Mouse (Mus musculus) stomach, embryonic 15.5 days (tissue): ENCODE results near the gene Nr2c2ap. TPM values are rescaled to one million over a fixed set of nuclear protein-coding genes. Genes with fewer than 3 reads are reported as not detected.
A peak's percentile ranks its signal among the peaks of the same experiment; 100 is the strongest.

Experiments
- ATAC-seq: fragments of 200-750 bp; cut with Nextera tagmentation; 2 replicates; pipeline ENCODE4 v1.8.0; 2017; ENCODE audit warnings: low read depth, moderate number of reproducible peaks, moderate TSS enrichment; ENCODE audit not compliant: insufficient read depth, low FRiP score
- H3K27ac ChIP-seq: fragments of 300-500 bp; sonication (generic); 2 replicates; pipeline ENCODE4 v1.5.1; 2015; ENCODE audit warnings: mild to moderate bottlenecking, inconsistent platforms
- H3K27me3 ChIP-seq: fragments of 300-500 bp; sonication (generic); replicated peaks from 2 replicates; pipeline ENCODE4 v1.6.1; 2015; ENCODE audit warnings: inconsistent platforms
- H3K36me3 ChIP-seq: fragments of 300-500 bp; sonication (generic); 2 replicates; pipeline ENCODE4 v1.6.1; 2015; ENCODE audit warnings: inconsistent platforms
- H3K4me1 ChIP-seq: fragments of 300-500 bp; sonication (generic); 2 replicates; pipeline ENCODE4 v1.6.1; 2015; ENCODE audit warnings: inconsistent platforms
- H3K4me2 ChIP-seq: fragments of 300-500 bp; sonication (generic); 2 replicates; pipeline ENCODE4 v1.6.1; 2015; ENCODE audit warnings: mild to moderate bottlenecking, inconsistent platforms
- H3K4me3 ChIP-seq: fragments of 300-500 bp; sonication (generic); replicated peaks from 2 replicates; pipeline ENCODE4 v1.5.1; 2015; ENCODE audit warnings: inconsistent platforms
- H3K9ac ChIP-seq: fragments of 300-500 bp; sonication (generic); 2 replicates; pipeline ENCODE4 v1.6.1; 2015; ENCODE audit warnings: inconsistent platforms
- H3K9me3 ChIP-seq: fragments of 300-500 bp; sonication (generic); 2 replicates; pipeline ENCODE4 v1.6.1; 2016; ENCODE audit warnings: inconsistent platforms
- WGBS: fragments of 180-500 bp; shearing (Covaris S2); methylation state at CpG from one replicate; pipeline ENCODE4 v1.1.7; 2015; 5-methylcytosine and 5-hydroxymethylcytosine counted together
- polyA plus RNA-seq: library from polyadenylated mRNA; unstranded; fragments of >200 nt; fragmentation: Nextera tagmentation; extraction: Ambion mirVana; gene quantifications from 2 replicates; pipeline ENCODE4 v1.2.1, GENCODE M21; 2015

The Nr2c2ap gene
- 38.2 and 39.4 TPM in 2 replicates for polyA plus RNA-seq

DNA sequence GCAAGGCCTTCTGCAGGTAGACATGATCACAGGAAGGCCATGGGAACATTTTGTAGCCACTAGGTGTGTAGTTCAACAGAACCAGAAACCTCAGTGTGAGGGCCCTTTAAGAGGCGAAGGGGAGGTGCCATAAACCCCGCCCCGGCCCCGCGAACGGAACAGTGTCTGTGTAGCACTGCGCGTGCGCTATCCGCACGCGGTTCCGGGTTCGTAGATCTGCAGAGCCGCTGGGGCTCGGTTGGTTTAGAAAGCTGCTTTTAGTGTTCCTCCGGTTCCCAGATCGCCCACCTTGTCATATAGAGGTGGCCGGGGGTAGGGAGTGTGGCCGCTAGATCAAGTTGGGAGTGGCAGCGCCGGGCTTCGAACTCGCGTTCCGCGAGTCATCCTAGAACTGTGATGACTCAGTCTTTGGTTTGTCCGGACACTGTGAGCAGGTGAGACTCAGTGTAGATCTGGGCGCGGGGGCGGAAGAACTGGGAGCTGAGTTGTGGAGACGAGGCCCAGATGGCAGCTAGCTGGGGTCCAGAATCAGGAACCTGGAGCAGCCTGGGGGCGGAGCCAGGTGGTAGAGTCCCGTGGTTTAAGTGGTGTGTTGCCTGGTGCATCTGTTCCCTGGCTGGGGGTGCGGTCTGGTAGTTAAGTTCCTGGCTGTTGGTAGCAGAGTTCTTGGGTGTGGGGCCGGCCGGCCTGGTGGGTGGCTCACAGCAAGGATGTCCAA is at the start of gene Nr2c2ap:
Gene Nr2c2ap, plus strand, starts transcription at position 168 of the 718 bp plus-strand sequence.
- H3K4me2 ChIP-seq = peak within 1 kb of the TSS; percentile 84
- H3K4me3 ChIP-seq = peak within 1 kb of the TSS; percentile 74
- H3K27me3 ChIP-seq = no peaks in the 10 kb centered on the region
- H3K27ac ChIP-seq = peak within 1 kb of the TSS; percentile 17; the same call in 1 of the 2 replicates
- peak within 1 kb of the TSS; percentile 65 for H3K9ac ChIP-seq
- under 1% methylated on average over 37 of the region's 37 CpGs for WGBS
- peaks cover 24% of the 10 kb centered on the region for H3K36me3 ChIP-seq
- H3K9me3 ChIP-seq = no peaks in the 10 kb centered on the region
- H3K4me1 ChIP-seq = peaks cover 13% of the 10 kb centered on the region
- ATAC-seq = peak; percentile 83

DNA sequence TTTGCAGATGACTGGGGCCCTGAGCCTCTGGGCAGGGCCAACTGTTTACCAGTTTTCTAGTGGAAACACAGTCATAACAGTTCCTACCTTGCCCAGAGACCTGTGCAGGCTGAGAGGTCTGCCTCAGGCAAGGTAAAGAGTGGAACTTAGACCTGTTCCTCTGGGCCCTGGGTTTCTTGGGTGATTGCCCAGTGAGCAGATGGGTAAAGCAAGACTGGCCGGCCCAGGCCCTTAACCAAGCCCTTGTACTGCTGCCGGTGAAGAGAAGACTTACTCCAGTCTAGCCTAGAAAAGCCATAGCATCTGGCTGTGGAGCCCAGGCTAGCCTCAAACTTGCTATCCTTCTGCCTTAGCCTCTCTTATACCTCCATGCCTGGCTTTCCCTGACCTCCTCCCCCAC is 49.2 kb upstream of the Nr2c2ap start:
- 81% methylated on average over 2 of the region's 2 CpGs for WGBS
- no peaks in the 10 kb centered on the region for H3K9me3 ChIP-seq
- H3K9ac ChIP-seq = no peak overlapping the region
- ATAC-seq = no peak
- H3K27ac ChIP-seq = no peak overlapping the region
- no peak overlapping the region for H3K4me3 ChIP-seq
- H3K4me2 ChIP-seq = no peak overlapping the region
- H3K36me3 ChIP-seq = no peaks in the 10 kb centered on the region
- H3K4me1 ChIP-seq = peaks cover 16% of the 10 kb centered on the region
- peaks cover 51% of the 10 kb centered on the region for H3K27me3 ChIP-seq

DNA sequence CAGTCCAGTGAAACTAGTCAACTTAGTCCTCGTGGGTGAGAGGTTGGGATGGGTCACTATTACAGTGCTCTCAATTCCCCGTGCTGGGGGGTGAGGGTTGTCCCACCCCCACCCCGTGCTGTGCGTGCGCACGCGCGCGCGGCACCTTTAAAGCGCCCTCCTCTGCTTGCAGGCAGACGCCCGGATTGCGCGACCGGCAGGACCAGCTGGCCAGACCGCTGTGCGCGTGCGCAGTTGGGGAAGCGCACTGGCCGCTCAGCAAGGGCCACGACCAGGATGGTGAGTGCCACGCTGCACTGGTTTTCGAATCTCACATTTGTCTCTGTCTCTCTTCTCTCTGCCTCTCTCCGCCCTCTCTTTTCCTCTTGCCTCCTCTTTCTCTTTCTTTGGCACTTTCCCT is 47.8 kb upstream of the Nr2c2ap start, which contains the start of gene Hapln4:
Gene Hapln4, plus strand, starts transcription at position 173 of the 400 bp plus-strand sequence.
- Histone ChIP-seq H3K27me3 (peaks cover 64% of the 10 kb centered on the region), H3K4me2 (peak within 1 kb of the TSS; percentile 71), H3K4me3 (peak within 1 kb of the TSS; percentile 35), H3K4me1 (peaks cover 20% of the 10 kb centered on the region), H3K36me3 (no peaks in the 10 kb centered on the region), H3K27ac (no peak within 1 kb of the TSS), H3K9me3 (no peaks in the 10 kb centered on the region), H3K9ac (no peak within 1 kb of the TSS)
- no peak for ATAC-seq
- WGBS = 2% methylated on average over 26 of the region's 26 CpGs

DNA sequence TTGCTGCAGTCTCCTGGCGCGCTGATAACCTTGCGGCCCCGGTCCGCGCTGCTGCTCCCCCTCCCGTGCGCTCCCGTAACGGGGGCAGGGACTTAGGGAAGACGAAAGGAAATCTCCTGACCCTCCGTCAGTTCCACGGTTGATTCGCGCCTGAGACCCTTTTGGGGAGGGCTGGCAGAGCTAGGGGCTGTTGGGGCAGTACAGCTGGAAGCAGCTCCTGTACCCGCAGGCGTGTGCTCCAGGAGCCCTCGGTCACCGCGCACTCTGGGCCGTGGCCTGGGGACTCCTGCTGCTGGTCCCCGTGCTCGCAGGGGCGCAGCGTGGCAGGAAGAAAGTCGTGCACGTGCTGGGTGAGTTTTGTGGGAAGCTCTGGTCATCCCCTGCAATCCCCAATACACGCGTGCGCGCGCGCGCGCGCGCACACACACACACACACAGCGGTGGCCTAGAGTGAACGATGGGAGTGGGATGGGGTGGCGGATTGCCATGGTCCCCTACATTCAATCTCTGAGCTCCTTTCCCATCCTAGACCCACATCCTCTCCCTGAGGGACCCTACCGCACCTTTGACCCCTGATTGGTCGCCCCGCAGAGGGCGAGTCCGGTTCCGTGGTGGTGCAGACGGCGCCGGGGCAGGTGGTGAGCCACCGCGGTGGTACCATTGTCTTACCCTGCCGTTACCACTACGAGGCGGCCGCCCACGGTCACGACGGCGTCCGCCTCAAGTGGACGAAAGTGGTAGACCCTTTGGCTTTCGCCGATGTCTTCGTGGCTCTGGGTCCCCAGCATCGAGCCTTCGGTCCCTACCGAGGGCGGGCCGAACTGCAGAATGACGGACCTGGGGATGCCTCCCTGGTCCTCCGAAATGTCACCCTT is 46.7 kb upstream of the Nr2c2ap start:
- 3% methylated on average over 71 of the region's 71 CpGs for WGBS
- Histone ChIP-seq H3K9ac (no peak overlapping the region), H3K36me3 (no peaks in the 10 kb centered on the region), H3K27ac (no peak overlapping the region), H3K4me3 (peak overlapping the region; percentile 35), H3K4me1 (peaks cover 21% of the 10 kb centered on the region), H3K9me3 (no peaks in the 10 kb centered on the region), H3K27me3 (peaks cover 75% of the 10 kb centered on the region), H3K4me2 (peak overlapping the region; percentile 71)
- no peak for ATAC-seq

DNA sequence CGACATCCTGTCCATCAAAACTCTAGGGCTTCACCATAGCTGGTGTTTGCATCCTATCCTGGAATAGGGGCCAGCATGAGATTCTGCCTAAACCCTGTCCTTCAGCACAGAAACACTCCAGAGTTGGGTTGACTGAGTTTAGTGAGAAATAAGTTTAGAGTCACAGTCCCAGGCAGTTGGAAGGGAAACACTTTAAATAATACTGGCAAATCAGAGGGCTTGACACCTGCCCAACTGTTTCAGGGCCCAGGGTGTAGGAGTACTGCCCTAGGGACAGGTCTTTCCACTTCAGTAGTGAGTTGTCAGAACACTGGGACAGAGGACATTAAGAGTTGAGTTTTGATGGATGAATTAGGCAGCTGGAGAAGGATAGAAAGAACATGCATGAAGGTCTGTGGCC is 45.0 kb upstream of the Nr2c2ap start:
- ATAC-seq = no peak
- Histone ChIP-seq H3K9me3 (no peaks in the 10 kb centered on the region), H3K4me3 (no peak overlapping the region), H3K9ac (no peak overlapping the region), H3K4me2 (no peak overlapping the region), H3K4me1 (peaks cover 21% of the 10 kb centered on the region), H3K27ac (no peak overlapping the region), H3K36me3 (no peaks in the 10 kb centered on the region), H3K27me3 (peaks cover 92% of the 10 kb centered on the region)
- 39% methylated on average over 1 of the region's 1 CpGs for WGBS

DNA sequence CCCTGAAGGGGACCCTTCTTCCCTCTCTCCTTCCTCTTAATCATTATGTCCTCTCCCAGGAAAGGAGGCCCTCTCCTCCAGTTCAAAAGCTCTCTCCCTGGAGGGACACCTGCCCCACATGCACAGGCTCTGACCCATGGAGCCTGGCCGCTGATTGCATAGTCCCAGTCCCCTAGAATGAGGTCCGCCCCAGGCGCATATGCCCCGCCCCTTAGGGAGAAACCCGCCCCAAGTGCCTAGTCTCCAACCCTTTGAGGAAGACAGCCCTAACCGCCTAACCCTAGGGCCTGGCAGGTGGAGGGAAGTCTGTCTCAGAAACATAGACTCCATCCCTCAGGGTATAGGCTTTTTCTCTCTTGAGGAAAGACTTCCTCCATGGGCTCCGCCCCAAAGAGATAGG is 43.9 kb upstream of the Nr2c2ap start:
- Histone ChIP-seq H3K9ac (no peak overlapping the region), H3K27ac (no peak overlapping the region), H3K4me3 (no peak overlapping the region), H3K27me3 (peaks cover 95% of the 10 kb centered on the region), H3K9me3 (no peaks in the 10 kb centered on the region), H3K4me1 (peaks cover 21% of the 10 kb centered on the region), H3K4me2 (no peak overlapping the region), H3K36me3 (no peaks in the 10 kb centered on the region)
- WGBS = 5% methylated on average over 7 of the region's 7 CpGs
- no peak for ATAC-seq

DNA sequence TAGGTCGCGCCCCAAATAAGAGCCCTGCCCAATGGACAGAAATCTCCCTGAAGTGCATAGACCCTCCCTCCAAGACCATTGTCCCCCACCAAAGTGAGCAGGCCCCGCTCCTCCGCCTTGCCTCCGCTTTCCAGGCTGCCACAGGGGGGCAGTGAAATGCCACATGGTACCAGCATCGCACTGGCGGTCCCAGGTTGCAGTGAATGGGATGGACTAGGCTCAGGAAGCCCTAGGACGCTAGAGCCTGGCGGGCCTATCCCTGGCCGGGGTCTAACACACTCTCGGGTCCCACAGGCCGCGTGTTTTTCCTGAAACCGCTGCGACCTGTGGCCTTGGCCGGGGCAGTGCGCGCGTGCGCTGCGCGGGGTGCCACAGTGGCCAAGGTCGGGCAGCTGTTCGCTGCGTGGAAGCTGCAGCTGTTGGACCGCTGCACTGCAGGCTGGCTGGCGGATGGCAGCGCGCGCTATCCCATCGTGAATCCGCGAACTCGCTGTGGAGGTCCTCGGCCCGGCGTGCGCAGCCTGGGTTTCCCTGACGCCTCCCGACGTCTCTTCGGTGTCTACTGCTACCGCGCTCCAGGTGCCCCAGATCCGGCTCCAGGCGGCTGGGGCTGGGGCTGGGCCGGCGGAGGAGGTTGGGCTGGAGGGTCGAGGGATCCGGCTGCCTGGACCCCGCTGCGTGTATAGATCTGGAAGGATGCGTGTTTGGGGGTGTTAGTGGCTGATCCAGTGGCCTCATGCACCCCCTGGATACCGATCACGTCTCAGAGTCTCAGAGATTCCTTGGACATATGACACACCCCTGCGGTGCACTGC is 43.1 kb upstream of the Nr2c2ap start:
- peak; percentile 40; the same call in 1 of the 2 replicates for ATAC-seq

DNA sequence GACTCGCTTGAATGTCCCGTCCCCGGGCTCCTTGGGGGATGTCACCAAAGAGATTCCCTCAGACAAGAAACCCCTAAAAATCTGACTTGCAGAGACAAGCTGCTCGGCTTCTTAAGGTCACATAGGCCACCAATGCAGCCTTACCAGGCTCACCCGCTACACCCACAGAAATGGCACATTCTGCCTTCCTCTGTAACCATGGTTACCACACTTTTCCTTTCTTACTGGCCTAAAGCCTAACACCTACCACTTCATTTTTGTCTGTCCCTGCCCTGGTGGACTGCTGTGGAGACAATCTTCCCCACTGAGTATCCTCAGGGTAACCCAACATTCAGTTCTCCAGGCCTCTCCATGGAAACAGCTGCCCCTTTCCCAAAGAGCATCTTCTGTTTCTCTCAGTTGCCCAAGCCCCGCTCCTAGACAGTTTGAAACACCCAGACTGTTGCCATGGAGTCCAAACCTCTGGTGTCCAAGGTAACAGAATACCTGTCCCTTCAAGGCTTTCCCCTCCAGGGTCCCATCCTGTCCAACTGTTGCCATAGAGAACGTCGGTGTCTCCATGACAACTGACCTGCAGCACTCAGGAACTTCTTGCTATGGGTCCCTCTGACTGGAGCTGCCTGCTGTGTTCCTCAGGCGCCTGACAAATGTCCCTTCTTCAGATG is 41.7 kb upstream of the Nr2c2ap start:
- WGBS = 60% methylated on average over 9 of the region's 9 CpGs
- peaks cover 73% of the 10 kb centered on the region for H3K27me3 ChIP-seq
- no peak for ATAC-seq

More for the DNA sequence above, 43.1 kb upstream of the Nr2c2ap start:
- Histone ChIP-seq H3K36me3 (no peaks in the 10 kb centered on the region), H3K27me3 (peaks cover 87% of the 10 kb centered on the region), H3K4me1 (peaks cover 21% of the 10 kb centered on the region), H3K4me2 (peak overlapping the region; percentile 54), H3K9me3 (no peaks in the 10 kb centered on the region), H3K9ac (no peak overlapping the region), H3K27ac (no peak overlapping the region), H3K4me3 (peak overlapping the region; percentile 30)
- 4% methylated on average over 56 of the region's 56 CpGs for WGBS

DNA sequence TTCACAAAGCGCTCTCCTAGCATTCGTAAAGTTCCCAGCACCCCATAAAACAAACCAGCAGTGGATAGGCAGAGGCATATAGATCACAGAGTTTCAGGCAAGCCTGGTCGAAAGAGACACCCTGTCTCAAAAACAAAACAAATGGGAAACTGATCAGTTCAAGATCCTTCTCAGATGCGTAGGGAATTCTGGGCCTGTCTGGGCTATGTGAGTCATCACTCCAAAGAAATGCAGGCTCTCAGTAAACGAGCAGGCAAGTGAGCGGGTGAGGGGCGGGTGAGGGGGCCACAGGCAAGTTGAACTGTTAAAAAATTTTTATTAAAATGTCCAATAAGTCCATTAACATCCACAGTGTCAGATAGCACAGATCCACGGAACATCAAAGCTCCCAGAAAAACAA is 38.3 kb upstream of the Nr2c2ap start:
- H3K9me3 ChIP-seq = no peaks in the 10 kb centered on the region
- 54% methylated on average over 8 of the region's 8 CpGs for WGBS
- H3K27me3 ChIP-seq = peaks cover 40% of the 10 kb centered on the region
- no peak overlapping the region for H3K9ac ChIP-seq
- no peak for ATAC-seq
- H3K4me3 ChIP-seq = no peak overlapping the region
- no peaks in the 10 kb centered on the region for H3K36me3 ChIP-seq
- H3K4me2 ChIP-seq = no peak overlapping the region
- no peak overlapping the region for H3K27ac ChIP-seq
- H3K4me1 ChIP-seq = peaks cover 5% of the 10 kb centered on the region

More for the DNA sequence above, 41.7 kb upstream of the Nr2c2ap start:
- Histone ChIP-seq H3K36me3 (no peaks in the 10 kb centered on the region), H3K4me3 (no peak overlapping the region), H3K27ac (no peak overlapping the region), H3K9me3 (no peaks in the 10 kb centered on the region), H3K9ac (no peak overlapping the region), H3K4me1 (peaks cover 9% of the 10 kb centered on the region), H3K4me2 (no peak overlapping the region)

DNA sequence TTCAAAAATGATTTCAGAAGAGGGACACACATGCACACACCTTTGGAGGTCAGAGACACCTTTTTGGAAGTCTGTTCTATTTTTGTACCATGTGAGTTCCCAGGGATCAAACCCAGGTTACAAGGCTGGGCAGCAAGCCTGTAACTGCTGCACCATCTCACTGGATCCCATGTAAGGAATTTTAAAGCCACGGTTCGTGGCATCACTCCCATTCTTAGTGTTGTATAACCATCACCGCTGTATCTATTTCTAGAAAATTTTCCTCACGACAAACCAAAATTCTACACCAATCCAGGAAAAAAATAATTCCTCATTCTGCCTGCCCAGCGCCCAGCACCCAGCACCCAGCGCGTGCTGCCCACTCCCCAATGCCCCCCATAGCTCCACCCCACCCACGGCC is 31.9 kb upstream of the Nr2c2ap start:
- Histone ChIP-seq H3K4me1 (no peaks in the 10 kb centered on the region), H3K27ac (no peak overlapping the region), H3K9me3 (no peaks in the 10 kb centered on the region), H3K36me3 (no peaks in the 10 kb centered on the region), H3K4me2 (no peak overlapping the region), H3K9ac (no peak overlapping the region), H3K27me3 (no peaks in the 10 kb centered on the region), H3K4me3 (no peak overlapping the region)
- WGBS = 74% methylated on average over 8 of the region's 8 CpGs
- no peak for ATAC-seq

DNA sequence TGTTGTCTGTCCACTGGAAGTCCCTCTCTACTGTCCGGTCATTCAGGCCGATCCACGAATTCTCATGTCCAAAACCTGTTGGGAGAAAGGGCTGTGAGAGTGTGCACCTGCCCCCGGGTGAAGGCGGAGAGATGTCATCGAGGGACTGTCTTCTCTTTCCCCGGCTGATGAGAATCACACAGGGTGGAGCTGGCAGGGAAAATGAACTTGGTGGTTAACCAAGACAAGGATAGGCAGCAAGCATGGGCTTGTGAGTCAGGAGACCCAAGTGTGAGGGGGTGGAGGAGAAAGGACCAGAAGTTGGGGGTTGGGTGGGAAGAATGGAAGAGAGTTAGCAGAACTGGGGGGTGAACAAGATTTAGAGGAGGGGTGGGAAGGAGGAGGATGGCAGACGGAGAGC is 30.9 kb upstream of the Nr2c2ap start:
- no peak overlapping the region for H3K27ac ChIP-seq
- no peaks in the 10 kb centered on the region for H3K27me3 ChIP-seq
- H3K36me3 ChIP-seq = no peaks in the 10 kb centered on the region
- WGBS = 79% methylated on average over 8 of the region's 8 CpGs
- no peak for ATAC-seq
- no peak overlapping the region for H3K4me2 ChIP-seq
- no peak overlapping the region for H3K9ac ChIP-seq
- no peaks in the 10 kb centered on the region for H3K4me1 ChIP-seq
- no peak overlapping the region for H3K4me3 ChIP-seq
- no peaks in the 10 kb centered on the region for H3K9me3 ChIP-seq
